Mouse (Mus musculus): Measurements from ENCODE around the gene Clcn2. TPM values are rescaled to one million over a fixed set of nuclear protein-coding genes. Genes with fewer than 3 reads are reported as not detected.

Clcn2 gene
- polyA plus RNA-seq, 1 experiment from 2014 or later = 3.8 TPM

- Histone ChIP-seq H3K4me1 (ENCODE audit: control insufficient read depth, insufficient read depth, low read length) (peaks cover 18% of the 10 kb centered on the region), H3K27me3 (ENCODE audit: control insufficient read depth, insufficient read depth, low read length) (no peaks in the 10 kb centered on the region), H3K4me3 (ENCODE audit: low read length) (peak overlapping the region; percentile 80), H3K9me3 (replicated peaks; ENCODE audit: control insufficient read depth, low read length) (no peaks in the 10 kb centered on the region), H3K4me2 (ENCODE audit: low read depth, low read length) (peak overlapping the region; percentile 88), H3K9ac (ENCODE audit: low read length) (peak overlapping the region; percentile 80), H3K36me3 (ENCODE audit: control insufficient read depth, insufficient read depth) (peaks cover 4% of the 10 kb centered on the region; the same call in 1 of the 2 replicates), H3K27ac (ENCODE audit: low read length) (peak overlapping the region; percentile 91)
- no peak for ATAC-seq (replicated peaks; ENCODE audit: extremely low read depth, insufficient read depth, low FRiP score)
- WGBS = 2% methylated on average over 12 of the region's 12 CpGs
Observed at GRCm38 (mm10) chr16:20715566-20715965, 2.0 kb downstream of the Clcn2 start.

DNA sequence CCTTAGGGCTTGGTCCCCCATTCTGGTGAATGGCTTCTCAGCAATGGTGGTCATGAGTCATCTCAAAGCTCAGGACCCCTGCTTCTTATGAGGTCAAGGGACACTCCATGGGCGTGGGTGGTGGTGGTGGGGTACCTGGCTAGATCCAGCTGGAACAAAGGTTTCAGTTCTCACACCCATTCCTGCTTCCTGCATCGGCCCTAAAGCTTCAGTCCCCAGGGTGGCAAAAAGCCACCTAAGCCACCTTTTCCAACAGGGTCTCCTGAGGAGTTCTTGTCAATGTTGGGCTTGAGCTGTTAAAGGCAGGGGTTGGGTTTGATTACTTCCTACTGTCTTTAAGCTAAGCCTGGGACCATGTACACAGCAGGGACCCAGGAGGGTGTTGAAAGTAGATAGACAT lies 2.4 kb downstream of the Clcn2 start:
- Histone ChIP-seq H3K27ac (ENCODE audit: low read length) (no peak overlapping the region), H3K36me3 (ENCODE audit: control insufficient read depth, insufficient read depth) (peaks cover 4% of the 10 kb centered on the region; the same call in 1 of the 2 replicates), H3K4me1 (ENCODE audit: control insufficient read depth, insufficient read depth, low read length) (peaks cover 18% of the 10 kb centered on the region), H3K27me3 (ENCODE audit: control insufficient read depth, insufficient read depth, low read length) (no peaks in the 10 kb centered on the region), H3K4me3 (ENCODE audit: low read length) (peak overlapping the region; percentile 80), H3K9ac (ENCODE audit: low read length) (peak overlapping the region; percentile 80; the same call in 1 of the 2 replicates), H3K4me2 (ENCODE audit: low read depth, low read length) (peak overlapping the region; percentile 88), H3K9me3 (replicated peaks; ENCODE audit: control insufficient read depth, low read length) (no peaks in the 10 kb centered on the region)
- no peak for ATAC-seq (replicated peaks; ENCODE audit: extremely low read depth, insufficient read depth, low FRiP score)
- WGBS = 77% methylated on average over 2 of the region's 2 CpGs

DNA sequence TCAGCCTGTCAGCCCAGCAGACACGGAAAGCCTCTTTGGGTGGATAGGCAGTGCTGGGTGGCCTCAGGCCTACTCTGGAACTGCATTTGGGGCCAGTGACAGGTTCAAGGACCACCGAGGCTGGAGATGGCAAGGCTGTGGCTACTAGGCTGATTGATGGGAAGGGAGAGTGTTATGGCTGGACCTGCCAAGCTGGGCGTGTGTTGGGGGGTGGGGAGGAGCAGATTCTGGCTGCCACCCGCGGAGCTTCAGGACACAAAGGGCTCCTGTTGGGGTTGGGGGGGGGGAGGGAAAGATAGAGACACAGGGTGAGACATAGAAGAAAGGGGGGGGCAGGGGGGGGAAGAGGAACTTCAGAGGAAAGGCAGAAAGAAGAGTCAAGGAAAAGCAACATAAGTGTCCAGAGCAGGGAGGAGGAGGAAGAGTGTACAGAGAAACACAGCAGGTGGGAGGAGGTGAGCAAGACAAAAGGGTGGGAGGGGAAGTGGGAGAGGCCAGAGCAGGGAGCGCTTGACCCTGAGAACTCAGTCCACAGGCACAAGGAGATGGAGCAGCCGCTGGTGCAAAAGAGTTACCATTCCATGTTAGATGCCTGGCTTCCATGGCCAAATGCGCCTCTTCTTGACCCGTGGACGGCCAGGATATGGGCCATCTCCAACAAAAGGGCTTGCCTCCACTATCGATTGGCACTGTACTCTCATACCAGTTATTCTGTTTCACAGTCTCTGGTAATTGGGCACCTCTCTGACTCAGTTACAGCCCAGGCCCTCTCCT lies 3.1 kb downstream of the Clcn2 start:
- Histone ChIP-seq H3K4me1 (ENCODE audit: control insufficient read depth, insufficient read depth, low read length) (peaks cover 18% of the 10 kb centered on the region), H3K4me3 (ENCODE audit: low read length) (no peak overlapping the region; the same call in 1 of the 2 replicates), H3K4me2 (ENCODE audit: low read depth, low read length) (no peak overlapping the region; the same call in 1 of the 2 replicates), H3K9ac (ENCODE audit: low read length) (no peak overlapping the region), H3K27ac (ENCODE audit: low read length) (no peak overlapping the region), H3K9me3 (replicated peaks; ENCODE audit: control insufficient read depth, low read length) (no peaks in the 10 kb centered on the region), H3K27me3 (ENCODE audit: control insufficient read depth, insufficient read depth, low read length) (no peaks in the 10 kb centered on the region), H3K36me3 (ENCODE audit: control insufficient read depth, insufficient read depth) (peaks cover 4% of the 10 kb centered on the region; the same call in 1 of the 2 replicates)
- ATAC-seq (replicated peaks; ENCODE audit: extremely low read depth, insufficient read depth, low FRiP score) = no peak
- 53% methylated on average over 11 of the region's 11 CpGs for WGBS

GRCm38 (mm10) chr16:20712889-20713288 lies 4.7 kb downstream of the Clcn2 start:
- Histone ChIP-seq H3K36me3 (ENCODE audit: control insufficient read depth, insufficient read depth) (peaks cover 4% of the 10 kb centered on the region; the same call in 1 of the 2 replicates), H3K4me3 (ENCODE audit: low read length) (no peak overlapping the region), H3K4me1 (ENCODE audit: control insufficient read depth, insufficient read depth, low read length) (peaks cover 18% of the 10 kb centered on the region), H3K9me3 (replicated peaks; ENCODE audit: control insufficient read depth, low read length) (no peaks in the 10 kb centered on the region), H3K9ac (ENCODE audit: low read length) (no peak overlapping the region), H3K4me2 (ENCODE audit: low read depth, low read length) (no peak overlapping the region), H3K27ac (ENCODE audit: low read length) (no peak overlapping the region), H3K27me3 (ENCODE audit: control insufficient read depth, insufficient read depth, low read length) (no peaks in the 10 kb centered on the region)
- no peak for ATAC-seq (replicated peaks; ENCODE audit: extremely low read depth, insufficient read depth, low FRiP score)
- WGBS = 60% methylated on average over 7 of the region's 7 CpGs

GRCm38 (mm10) chr16:20712190-20712589 lies 5.4 kb downstream of the Clcn2 start:
- Histone ChIP-seq H3K36me3 (ENCODE audit: control insufficient read depth, insufficient read depth) (peaks cover 4% of the 10 kb centered on the region; the same call in 1 of the 2 replicates), H3K9me3 (replicated peaks; ENCODE audit: control insufficient read depth, low read length) (no peaks in the 10 kb centered on the region), H3K9ac (ENCODE audit: low read length) (no peak overlapping the region), H3K4me1 (ENCODE audit: control insufficient read depth, insufficient read depth, low read length) (peaks cover 18% of the 10 kb centered on the region), H3K4me3 (ENCODE audit: low read length) (no peak overlapping the region), H3K4me2 (ENCODE audit: low read depth, low read length) (no peak overlapping the region), H3K27me3 (ENCODE audit: control insufficient read depth, insufficient read depth, low read length) (no peaks in the 10 kb centered on the region), H3K27ac (ENCODE audit: low read length) (no peak overlapping the region)
- no peak for ATAC-seq (replicated peaks; ENCODE audit: extremely low read depth, insufficient read depth, low FRiP score)
- WGBS = 77% methylated on average over 9 of the region's 9 CpGs

- no peak overlapping the region for H3K4me3 ChIP-seq (ENCODE audit: low read length)
- H3K9ac ChIP-seq (ENCODE audit: low read length) = no peak overlapping the region
- 74% methylated on average over 4 of the region's 4 CpGs for WGBS
- H3K4me2 ChIP-seq (ENCODE audit: low read depth, low read length) = no peak overlapping the region
- no peak overlapping the region for H3K27ac ChIP-seq (ENCODE audit: low read length)
- no peak for ATAC-seq (replicated peaks; ENCODE audit: extremely low read depth, insufficient read depth, low FRiP score)
- H3K36me3 ChIP-seq (ENCODE audit: control insufficient read depth, insufficient read depth) = peaks cover 4% of the 10 kb centered on the region; the same call in 1 of the 2 replicates
- H3K27me3 ChIP-seq (ENCODE audit: control insufficient read depth, insufficient read depth, low read length) = no peaks in the 10 kb centered on the region
- no peaks in the 10 kb centered on the region for H3K9me3 ChIP-seq (replicated peaks; ENCODE audit: control insufficient read depth, low read length)
- peaks cover 13% of the 10 kb centered on the region for H3K4me1 ChIP-seq (ENCODE audit: control insufficient read depth, insufficient read depth, low read length)
Observed at GRCm38 (mm10) chr16:20710810-20711209, 6.7 kb downstream of the Clcn2 start.

- H3K27me3 ChIP-seq (ENCODE audit: control insufficient read depth, insufficient read depth, low read length) = no peaks in the 10 kb centered on the region
- WGBS = 89% methylated on average over 11 of the region's 11 CpGs
- H3K27ac ChIP-seq (ENCODE audit: low read length) = no peak overlapping the region
- peaks cover 4% of the 10 kb centered on the region; the same call in 1 of the 2 replicates for H3K36me3 ChIP-seq (ENCODE audit: control insufficient read depth, insufficient read depth)
- H3K4me1 ChIP-seq (ENCODE audit: control insufficient read depth, insufficient read depth, low read length) = peaks cover 11% of the 10 kb centered on the region
- no peak for ATAC-seq (replicated peaks; ENCODE audit: extremely low read depth, insufficient read depth, low FRiP score)
- no peak overlapping the region for H3K9ac ChIP-seq (ENCODE audit: low read length)
- H3K4me3 ChIP-seq (ENCODE audit: low read length) = no peak overlapping the region
- no peaks in the 10 kb centered on the region for H3K9me3 ChIP-seq (replicated peaks; ENCODE audit: control insufficient read depth, low read length)
- no peak overlapping the region for H3K4me2 ChIP-seq (ENCODE audit: low read depth, low read length)
Observed at GRCm38 (mm10) chr16:20710370-20710769, 7.2 kb downstream of the Clcn2 start.

- no peaks in the 10 kb centered on the region for H3K9me3 ChIP-seq (replicated peaks; ENCODE audit: control insufficient read depth, low read length)
- 0 out of 2 replicates have a peak, but pooled peaks have one; percentile 11 for ATAC-seq (replicated peaks; ENCODE audit: extremely low read depth, insufficient read depth, low FRiP score)
- 74% methylated on average over 19 of the region's 19 CpGs for WGBS
- H3K36me3 ChIP-seq (ENCODE audit: control insufficient read depth, insufficient read depth) = peaks cover 4% of the 10 kb centered on the region
- no peak overlapping the region for H3K4me3 ChIP-seq (ENCODE audit: low read length)
- no peak overlapping the region for H3K27ac ChIP-seq (ENCODE audit: low read length)
- H3K4me2 ChIP-seq (ENCODE audit: low read depth, low read length) = no peak overlapping the region
- H3K4me1 ChIP-seq (ENCODE audit: control insufficient read depth, insufficient read depth, low read length) = peaks cover 2% of the 10 kb centered on the region; the same call in 1 of the 2 replicates
- H3K9ac ChIP-seq (ENCODE audit: low read length) = no peak overlapping the region
- no peaks in the 10 kb centered on the region for H3K27me3 ChIP-seq (ENCODE audit: control insufficient read depth, insufficient read depth, low read length)
Observed at GRCm38 (mm10) chr16:20708939-20709734, 8.4 kb downstream of the Clcn2 start.
